Mouse (Mus musculus) activated CD4-positive, CD25-positive, alpha-beta regulatory T cell, adult 4 months (primary cell): ENCODE measurements around the gene Acsbg1. TPM values are rescaled to one million over a fixed set of nuclear protein-coding genes. Genes with fewer than 3 reads are reported as not detected.

Experiments
- polyA plus RNA-seq, 2 experiments: library from polyadenylated mRNA; unstranded; fragments of 100-300 nt; shearing (Covaris generic); gene quantifications; one replicate each; pipeline ENCODE4 v1.2.1; 2017

Acsbg1 gene
- polyA plus RNA-seq, 2 experiments from 2014 or later: 52.6 to 55.5 TPM

Other genes starting within 250 kb of the Acsbg1 start
- gene Dmxl2, start 160.2 kb downstream of the Acsbg1 start, polyA plus RNA-seq: under 1 TPM in 1 of 2 experiments, not detected in 1; 0.83 TPM
- not detected for gene Sh2d7, start 122.9 kb downstream of the Acsbg1 start, polyA plus RNA-seq
- 1 to 10 TPM; 1.1 to 2.1 TPM for gene Cib2, start 101.7 kb downstream of the Acsbg1 start, polyA plus RNA-seq
- 100 to 1,000 TPM; 155 to 163 TPM for gene Idh3a, start 75.5 kb downstream of the Acsbg1 start, polyA plus RNA-seq
- 1 to 10 TPM; 3.3 to 3.9 TPM for gene Dnaja4, start 37.0 kb upstream of the Acsbg1 start, polyA plus RNA-seq
- 100 to 1,000 TPM; 123 to 134 TPM for gene Wdr61, start 72.6 kb upstream of the Acsbg1 start, polyA plus RNA-seq
- not detected for gene Crabp1, start 102.9 kb upstream of the Acsbg1 start, polyA plus RNA-seq
- 10 to 100 TPM; 20.4 to 22.8 TPM for gene Ireb2, start 201.9 kb upstream of the Acsbg1 start, polyA plus RNA-seq